Mouse (Mus musculus): ENCODE results near the gene Garnl3. TPM values are rescaled to one million over a fixed set of nuclear protein-coding genes. Genes with fewer than 3 reads are reported as not detected.
A peak's percentile ranks its signal among the peaks of the same experiment; 100 is the strongest.

Gene Garnl3
- polyA plus RNA-seq, 1 experiment from 2014 or later, result 13.8 TPM

DNA sequence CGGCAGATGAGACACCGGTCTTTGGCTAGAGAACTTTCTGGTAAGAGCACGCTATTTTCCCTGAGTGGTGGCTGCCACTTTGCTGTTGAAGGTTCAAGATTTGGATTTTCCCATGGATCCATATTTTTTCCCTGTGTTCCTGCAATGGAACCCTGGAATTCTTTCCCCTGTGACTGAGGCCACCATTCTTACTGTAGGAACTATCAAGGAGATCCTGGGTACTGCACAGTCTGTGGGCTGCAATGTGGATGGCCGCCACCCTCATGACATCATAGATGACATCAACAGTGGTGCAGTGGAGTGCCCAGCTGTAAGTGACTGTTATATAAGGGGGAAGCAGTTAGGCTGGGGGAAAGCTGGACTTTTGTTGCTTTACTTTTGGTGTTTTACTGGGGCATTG lies 167.9 kb downstream of the Garnl3 start:
- Histone ChIP-seq H3K27me3 (no peaks in the 10 kb centered on the region), H3K36me3 (peaks cover 28% of the 10 kb centered on the region), H3K4me1 (peaks cover 54% of the 10 kb centered on the region), H3K27ac (no peak overlapping the region), H3K4me3 (peak overlapping the region; percentile 89), H3K9ac (peak overlapping the region; percentile 99), H3K9me3 (no peaks in the 10 kb centered on the region), H3K4me2 (replicated peaks) (peak overlapping the region; percentile 95)
- no peak for ATAC-seq (ENCODE audit: low FRiP score, low read depth)
- 68% methylated on average over 4 of the region's 4 CpGs for WGBS

DNA sequence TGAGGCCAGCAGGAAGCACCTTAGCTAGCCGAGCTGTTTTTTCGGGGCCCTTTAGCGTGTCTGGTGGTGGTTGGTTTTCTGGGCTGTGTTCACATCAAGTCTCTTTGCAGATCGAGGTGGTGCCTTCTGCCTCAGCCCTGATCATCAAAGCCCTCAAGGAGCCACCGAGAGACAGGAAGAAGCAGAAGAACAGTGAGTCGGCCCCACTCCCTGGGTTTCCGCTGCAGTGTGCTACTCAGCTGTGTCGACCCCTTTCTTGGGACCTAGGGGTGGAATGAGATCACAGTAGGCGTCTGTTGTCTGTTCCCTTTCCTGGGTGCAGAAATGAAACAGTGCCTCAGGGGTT lies 168.6 kb downstream of the Garnl3 start:
- Histone ChIP-seq H3K9ac (peak overlapping the region; percentile 99), H3K4me2 (replicated peaks) (peak overlapping the region; percentile 95), H3K27me3 (no peaks in the 10 kb centered on the region), H3K36me3 (peaks cover 29% of the 10 kb centered on the region), H3K4me1 (peaks cover 51% of the 10 kb centered on the region), H3K9me3 (no peaks in the 10 kb centered on the region), H3K27ac (peak overlapping the region; percentile 86; the same call in 1 of the 2 replicates), H3K4me3 (peak overlapping the region; percentile 89)
- no peak for ATAC-seq (ENCODE audit: low FRiP score, low read depth)
- 4% methylated on average over 9 of the region's 9 CpGs for WGBS

DNA sequence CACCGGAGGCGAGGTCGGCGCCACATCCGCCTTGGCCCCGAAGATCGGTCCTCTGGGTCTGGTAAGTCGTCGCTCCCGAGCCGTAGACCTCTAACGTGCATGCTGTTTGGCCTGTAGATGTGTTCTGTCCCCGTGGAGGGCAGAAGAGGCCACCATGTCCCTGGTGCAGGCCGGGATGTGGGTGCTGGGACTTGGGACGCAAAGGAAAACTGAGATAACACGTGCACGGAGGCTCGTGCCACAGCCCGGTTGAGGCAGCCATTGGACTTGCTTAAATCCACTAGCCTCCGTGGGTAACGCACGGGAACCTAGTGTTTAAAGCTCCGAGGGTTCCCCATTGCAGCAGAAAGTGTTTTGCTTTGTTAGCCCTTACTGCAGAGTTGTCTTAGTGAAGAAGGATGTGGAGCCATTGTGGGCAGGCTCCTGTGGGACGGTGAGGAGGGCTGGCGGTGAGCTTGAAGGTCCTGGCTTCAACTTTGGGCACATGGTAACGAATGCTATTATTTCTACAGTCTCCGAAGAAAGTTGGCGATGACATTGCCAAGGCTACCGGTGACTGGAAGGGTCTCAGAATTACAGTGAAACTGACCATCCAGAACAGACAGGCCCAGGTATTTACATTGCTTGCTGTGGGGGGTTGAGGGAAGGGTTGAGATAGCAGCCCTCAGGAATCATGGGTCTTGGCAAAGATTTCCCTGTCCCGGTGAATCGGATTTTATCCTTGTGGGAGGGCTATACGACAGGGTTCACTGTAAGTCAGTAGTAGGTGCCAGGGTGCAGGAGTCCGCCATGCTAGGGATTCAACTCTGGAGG lies 169.2 kb downstream of the Garnl3 start:
- Histone ChIP-seq H3K9me3 (no peaks in the 10 kb centered on the region), H3K4me3 (peak overlapping the region; percentile 89), H3K9ac (peak overlapping the region; percentile 99), H3K36me3 (peaks cover 33% of the 10 kb centered on the region), H3K4me2 (replicated peaks) (peak overlapping the region; percentile 95), H3K27ac (peak overlapping the region; percentile 86), H3K27me3 (no peaks in the 10 kb centered on the region), H3K4me1 (peaks cover 45% of the 10 kb centered on the region)
- WGBS, result under 1% methylated on average over 33 of the region's 33 CpGs
- ATAC-seq (ENCODE audit: low FRiP score, low read depth), result no peak

DNA sequence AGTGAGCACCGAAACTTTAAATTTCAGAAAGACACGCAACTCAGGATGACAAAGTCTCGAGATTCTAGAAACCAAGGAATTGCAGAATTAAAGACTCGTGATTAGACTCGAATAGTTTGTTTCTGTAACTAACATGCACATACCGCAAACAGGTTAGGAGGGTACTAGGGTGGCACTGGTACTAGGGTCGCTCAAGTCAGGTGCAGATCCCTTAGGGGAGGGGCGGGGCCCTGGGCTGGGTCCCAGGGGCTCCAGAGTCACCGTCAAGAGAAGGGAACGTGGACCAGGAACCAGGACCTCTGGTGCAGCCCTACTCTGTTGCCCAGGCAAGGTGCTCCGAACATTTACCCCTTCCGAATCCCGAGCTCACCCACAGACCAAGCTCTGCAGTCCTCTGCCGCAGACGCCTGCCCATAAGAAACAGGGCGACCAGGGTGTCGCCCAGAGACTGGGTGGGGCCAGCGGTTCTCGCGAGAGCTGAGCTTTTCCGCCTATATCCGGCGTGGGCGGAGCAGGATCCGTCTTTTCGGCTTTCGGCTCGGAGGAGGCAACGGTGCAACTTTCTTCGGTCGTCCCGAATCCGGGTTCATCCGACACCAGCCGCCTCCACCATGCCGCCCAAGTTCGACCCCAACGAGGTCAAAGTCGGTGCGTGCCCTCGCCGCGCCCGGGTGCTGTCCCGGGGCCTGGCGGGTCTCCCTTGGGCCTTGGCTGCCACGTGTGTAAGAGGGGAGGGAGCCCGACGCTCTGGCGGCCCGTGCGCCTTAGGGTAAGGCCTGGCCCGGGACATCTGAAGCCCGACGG lies 170.1 kb downstream of the Garnl3 start, which contains the start of the genes Rpl12 and Lrsam1:
Gene Rpl12, plus strand, starts transcription at position 368 of the 804 bp plus-strand sequence.
Gene Lrsam1, minus strand, starts transcription at position 423 of the 804 bp plus-strand sequence.
- Histone ChIP-seq H3K27me3 (no peaks in the 10 kb centered on the region), H3K36me3 (peaks cover 41% of the 10 kb centered on the region), H3K9ac (peak within 1 kb of the TSS; percentile 99), H3K27ac (peak within 1 kb of the TSS; percentile 86), H3K4me1 (peaks cover 42% of the 10 kb centered on the region), H3K4me3 (peak within 1 kb of the TSS; percentile 89), H3K9me3 (no peaks in the 10 kb centered on the region), H3K4me2 (replicated peaks) (peak within 1 kb of the TSS; percentile 95)
- ATAC-seq (ENCODE audit: low FRiP score, low read depth), result peak; percentile 93
- 3% methylated on average over 55 of the region's 55 CpGs for WGBS

DNA sequence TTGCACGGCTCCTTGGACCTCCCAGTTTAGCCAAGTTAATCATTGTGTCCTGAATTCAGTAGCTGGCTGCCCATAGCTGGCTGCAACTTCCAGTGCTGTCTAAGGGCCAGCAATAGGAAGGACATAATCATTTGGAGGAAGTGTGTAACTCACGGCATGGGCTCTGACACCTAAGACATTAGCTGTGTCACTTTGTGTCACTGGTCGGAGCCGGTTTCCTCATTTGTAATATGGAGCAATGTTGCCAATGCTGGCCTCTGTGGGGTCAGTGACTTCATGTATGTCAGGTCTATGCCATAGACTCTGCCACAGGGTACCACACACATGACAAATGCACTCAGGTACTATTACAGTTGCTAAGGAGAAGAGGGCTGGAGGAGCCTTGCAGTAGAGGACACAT lies 171.2 kb downstream of the Garnl3 start:
- 0 out of 2 replicates have a peak overlapping the region, but pooled peaks have one; percentile 83 for H3K9ac ChIP-seq
- no peak overlapping the region for H3K27ac ChIP-seq
- peaks cover 52% of the 10 kb centered on the region for H3K36me3 ChIP-seq
- H3K27me3 ChIP-seq, result no peaks in the 10 kb centered on the region
- no peaks in the 10 kb centered on the region for H3K9me3 ChIP-seq
- peak overlapping the region; percentile 89 for H3K4me3 ChIP-seq
- no peak for ATAC-seq (ENCODE audit: low FRiP score, low read depth)
- WGBS, result 87% methylated on average over 4 of the region's 4 CpGs
- H3K4me1 ChIP-seq, result peaks cover 34% of the 10 kb centered on the region
- peak overlapping the region; percentile 95 for H3K4me2 ChIP-seq (replicated peaks)

DNA sequence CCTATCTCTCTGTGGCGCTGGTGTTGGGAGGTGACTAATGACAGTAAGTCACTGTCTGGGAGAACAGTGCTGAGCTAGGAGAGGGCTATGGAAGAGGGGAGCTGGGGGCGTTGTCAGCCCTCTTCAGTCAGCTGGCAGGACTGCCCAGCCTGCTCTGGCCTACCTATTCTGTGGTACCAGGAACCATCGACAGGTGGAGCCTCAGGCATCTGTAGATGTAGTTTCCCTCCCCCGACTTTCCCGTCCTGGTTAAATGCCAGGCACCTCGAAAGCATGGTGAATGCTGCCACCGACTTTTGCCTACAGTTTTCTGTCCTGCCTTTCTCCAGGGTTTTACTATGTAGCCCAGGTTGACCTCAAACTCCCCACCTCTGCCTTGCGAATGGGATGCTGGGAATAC lies 174.1 kb downstream of the Garnl3 start:
- H3K4me2 ChIP-seq (replicated peaks), result no peak overlapping the region
- no peak overlapping the region for H3K4me3 ChIP-seq
- no peaks in the 10 kb centered on the region for H3K27me3 ChIP-seq
- H3K4me1 ChIP-seq, result peaks cover 8% of the 10 kb centered on the region
- H3K9ac ChIP-seq, result no peak overlapping the region
- no peak for ATAC-seq (ENCODE audit: low FRiP score, low read depth)
- peaks cover 9% of the 10 kb centered on the region; the same call in 1 of the 2 replicates for H3K9me3 ChIP-seq
- no peak overlapping the region for H3K27ac ChIP-seq
- 51% methylated on average over 8 of the region's 8 CpGs for WGBS
- peaks cover 54% of the 10 kb centered on the region for H3K36me3 ChIP-seq

DNA sequence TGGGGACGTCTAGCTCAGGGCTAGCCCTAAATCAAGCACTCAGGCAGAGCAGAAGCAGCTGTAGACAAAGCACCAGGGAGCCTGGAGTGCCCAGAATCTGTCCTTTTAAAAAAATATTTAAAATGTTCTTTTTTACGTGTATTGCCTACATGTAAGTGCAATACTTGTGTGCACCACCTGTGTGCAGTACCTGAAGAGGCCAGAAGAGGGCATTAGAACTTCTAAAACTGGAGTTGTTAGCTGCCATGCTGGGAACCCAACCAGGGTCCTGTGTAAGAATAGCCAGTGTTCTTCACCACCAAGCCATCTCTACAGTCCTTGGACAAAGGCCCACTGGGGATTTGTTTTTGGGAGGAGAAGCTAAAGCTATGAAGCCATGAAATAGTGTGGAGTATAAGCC lies 176.9 kb downstream of the Garnl3 start:
- H3K4me1 ChIP-seq, result no peaks in the 10 kb centered on the region
- WGBS, result 79% methylated on average over 2 of the region's 2 CpGs
- no peak overlapping the region for H3K4me2 ChIP-seq (replicated peaks)
- H3K27ac ChIP-seq, result no peak overlapping the region
- peaks cover 82% of the 10 kb centered on the region for H3K36me3 ChIP-seq
- no peak for ATAC-seq (ENCODE audit: low FRiP score, low read depth)
- no peak overlapping the region for H3K4me3 ChIP-seq
- peaks cover 9% of the 10 kb centered on the region; the same call in 1 of the 2 replicates for H3K9me3 ChIP-seq
- H3K27me3 ChIP-seq, result no peaks in the 10 kb centered on the region
- no peak overlapping the region for H3K9ac ChIP-seq

DNA sequence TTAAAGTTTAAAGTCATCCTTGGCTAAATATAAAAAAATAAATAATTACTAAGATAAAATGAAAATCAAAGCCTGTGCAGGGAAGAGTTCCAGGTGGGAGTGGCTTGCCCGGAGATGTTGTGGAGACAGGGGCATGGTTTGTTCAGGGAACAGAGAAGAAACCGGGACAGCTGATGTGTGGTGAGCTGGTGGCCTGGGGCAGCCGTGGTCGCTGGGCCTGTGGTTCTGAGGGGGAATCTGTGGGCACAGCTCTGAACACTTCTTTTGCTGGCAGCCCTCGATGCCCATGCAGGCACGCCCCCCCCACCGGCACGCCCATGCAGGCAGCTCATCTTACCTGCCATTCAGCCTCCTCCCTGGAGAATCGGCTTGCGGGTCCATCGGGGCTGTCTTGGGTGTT lies 184.0 kb downstream of the Garnl3 start:
- Histone ChIP-seq H3K36me3 (peaks cover 89% of the 10 kb centered on the region), H3K4me1 (no peaks in the 10 kb centered on the region), H3K9me3 (no peaks in the 10 kb centered on the region), H3K27ac (no peak overlapping the region), H3K9ac (no peak overlapping the region), H3K4me2 (replicated peaks) (no peak overlapping the region), H3K27me3 (no peaks in the 10 kb centered on the region), H3K4me3 (no peak overlapping the region)
- no peak for ATAC-seq (ENCODE audit: low FRiP score, low read depth)
- WGBS, result 86% methylated on average over 11 of the region's 11 CpGs

DNA sequence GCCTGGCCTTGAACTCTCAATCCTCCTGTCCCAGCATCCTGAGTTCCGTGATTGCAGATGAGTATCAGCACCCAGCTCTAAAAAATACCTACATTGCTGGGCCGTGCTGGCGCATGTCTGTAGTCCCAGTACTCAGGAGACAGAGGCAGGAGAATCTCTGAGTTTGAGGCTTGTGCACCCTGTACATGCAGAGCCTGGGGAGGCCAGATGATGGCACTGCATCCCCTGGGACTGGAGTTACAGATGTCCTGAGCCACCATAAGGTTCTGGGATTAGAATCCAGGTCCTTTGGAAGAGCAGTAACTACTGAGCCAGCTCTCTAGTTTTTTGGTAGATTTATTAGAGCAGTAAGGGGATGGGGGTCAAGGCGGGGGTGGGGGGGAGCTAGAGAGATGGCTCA lies 191.0 kb downstream of the Garnl3 start:
- Histone ChIP-seq H3K4me3 (no peak overlapping the region), H3K9ac (no peak overlapping the region), H3K4me1 (no peaks in the 10 kb centered on the region), H3K27ac (no peak overlapping the region), H3K27me3 (no peaks in the 10 kb centered on the region), H3K4me2 (replicated peaks) (no peak overlapping the region), H3K9me3 (no peaks in the 10 kb centered on the region), H3K36me3 (peaks cover 80% of the 10 kb centered on the region)
- 91% methylated on average over 4 of the region's 4 CpGs for WGBS
- no peak for ATAC-seq (ENCODE audit: low FRiP score, low read depth)

DNA sequence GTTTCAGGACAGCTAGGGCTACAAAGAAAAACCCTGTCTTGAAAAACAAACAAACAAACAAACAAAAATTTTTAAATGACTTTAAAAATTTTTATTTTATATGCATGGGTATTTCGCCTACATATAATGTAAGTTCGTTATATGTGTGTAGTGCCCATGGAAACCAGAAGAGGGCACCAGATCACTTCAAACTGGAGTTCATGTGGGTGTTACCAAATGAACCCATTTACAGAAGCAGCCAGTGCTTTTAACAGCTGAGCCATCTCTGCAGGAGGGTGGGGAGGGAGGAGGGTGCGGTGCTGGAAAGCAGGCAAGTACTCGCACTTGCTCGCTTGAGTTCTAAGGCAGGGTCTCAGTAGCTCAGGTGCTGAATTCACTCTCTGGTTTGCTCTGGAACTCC lies 192.0 kb downstream of the Garnl3 start:
- Histone ChIP-seq H3K4me1 (no peaks in the 10 kb centered on the region), H3K4me2 (replicated peaks) (no peak overlapping the region), H3K27ac (no peak overlapping the region), H3K27me3 (no peaks in the 10 kb centered on the region), H3K4me3 (no peak overlapping the region), H3K36me3 (peaks cover 80% of the 10 kb centered on the region), H3K9ac (no peak overlapping the region), H3K9me3 (no peaks in the 10 kb centered on the region)
- WGBS, result 66% methylated on average over 5 of the region's 5 CpGs
- no peak for ATAC-seq (ENCODE audit: low FRiP score, low read depth)

DNA sequence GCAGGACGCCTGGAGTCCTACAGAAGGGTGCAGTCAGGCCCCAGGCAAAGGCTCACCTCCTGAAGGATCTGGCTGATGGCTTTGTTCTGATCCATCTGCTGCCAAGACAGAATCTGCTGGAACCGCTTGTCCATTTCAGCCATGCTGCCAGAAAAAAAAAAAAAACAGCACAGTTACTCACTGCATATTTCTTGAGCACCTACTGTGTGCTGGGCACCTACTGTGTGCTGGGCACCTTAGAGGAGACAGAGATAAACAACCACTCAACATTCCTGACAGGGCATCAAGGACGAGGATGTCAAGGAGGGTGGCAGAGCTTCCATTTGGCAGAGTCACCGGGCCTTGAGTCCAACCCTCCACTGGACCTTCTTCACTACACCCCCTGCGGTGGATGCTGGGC lies 192.7 kb downstream of the Garnl3 start:
- no peak overlapping the region for H3K4me3 ChIP-seq
- no peaks in the 10 kb centered on the region for H3K4me1 ChIP-seq
- no peak overlapping the region for H3K9ac ChIP-seq
- no peak overlapping the region for H3K4me2 ChIP-seq (replicated peaks)
- H3K27me3 ChIP-seq, result no peaks in the 10 kb centered on the region
- WGBS, result 86% methylated on average over 5 of the region's 5 CpGs
- no peak overlapping the region for H3K27ac ChIP-seq
- H3K9me3 ChIP-seq, result no peaks in the 10 kb centered on the region
- no peak for ATAC-seq (ENCODE audit: low FRiP score, low read depth)
- peaks cover 82% of the 10 kb centered on the region for H3K36me3 ChIP-seq

Data from limb, embryonic 13.5 days (tissue).